Mouse (Mus musculus) frontal cortex, postnatal 25 days (tissue): ENCODE data around the gene Rab3il1.

ENCODE experiments used
- DNase-seq, 2 experiments: peaks; one replicate each; pipeline ENCODE4 v3.0.0; 2022; ENCODE audit warnings: low spot score in 2 of 2

The Rab3il1 gene

GRCm38 (mm10) chr19:10013348-10013747, 11.9 kb downstream of the Rab3il1 start:
- DNase-seq: no peak

- no peak for DNase-seq
Measured at GRCm38 (mm10) chr19:10013913-10014312, 12.4 kb downstream of the Rab3il1 start.

- DNase-seq: no peak
Measured at GRCm38 (mm10) chr19:10014824-10015223, 13.4 kb downstream of the Rab3il1 start.

- DNase-seq: no peak
Measured at GRCm38 (mm10) chr19:10015442-10015841, 14.0 kb downstream of the Rab3il1 start.

GRCm38 (mm10) chr19:10016151-10016550, 14.7 kb downstream of the Rab3il1 start:
- DNase-seq: no peak

- DNase-seq: peak; percentile 57 to 66
Measured at GRCm38 (mm10) chr19:10017637-10018526, 16.4 kb downstream of the Rab3il1 start.

- DNase-seq: no peak
Measured at GRCm38 (mm10) chr19:10018527-10018818, 17.0 kb downstream of the Rab3il1 start.

- DNase-seq: no peak
Measured at GRCm38 (mm10) chr19:10019214-10019760, 17.8 kb downstream of the Rab3il1 start.

GRCm38 (mm10) chr19:10021981-10022380, 20.5 kb downstream of the Rab3il1 start:
- no peak for DNase-seq

- DNase-seq: peak in 1 of 2 experiments; percentile 48
Measured at GRCm38 (mm10) chr19:10022414-10023303, 21.2 kb downstream of the Rab3il1 start.

- no peak for DNase-seq
Measured at GRCm38 (mm10) chr19:10023304-10023758, 21.9 kb downstream of the Rab3il1 start.

- DNase-seq: no peak
Measured at GRCm38 (mm10) chr19:10025169-10025875, 23.9 kb downstream of the Rab3il1 start.

GRCm38 (mm10) chr19:10029746-10030145, 28.3 kb downstream of the Rab3il1 start:
- no peak for DNase-seq

- DNase-seq: peak in 1 of 2 experiments; percentile 42
Measured at GRCm38 (mm10) chr19:10033211-10033973, 31.9 kb downstream of the Rab3il1 start.

- DNase-seq: no peak
Measured at GRCm38 (mm10) chr19:10034356-10034755, 32.9 kb downstream of the Rab3il1 start.

- DNase-seq: peak; percentile 75
Measured at GRCm38 (mm10) chr19:10034785-10035447, 33.4 kb downstream of the Rab3il1 start.

- no peak for DNase-seq
Measured at GRCm38 (mm10) chr19:10037534-10037933, 36.1 kb downstream of the Rab3il1 start.

- DNase-seq: no peak
Measured at GRCm38 (mm10) chr19:10038364-10038763, 36.9 kb downstream of the Rab3il1 start.

GRCm38 (mm10) chr19:10038910-10039309, 37.4 kb downstream of the Rab3il1 start:
- no peak for DNase-seq

GRCm38 (mm10) chr19:10039615-10040014, 38.1 kb downstream of the Rab3il1 start:
- DNase-seq: no peak
